9 mouse cellular contexts compared by ENCODE assay signal in the genomic region with DNA sequence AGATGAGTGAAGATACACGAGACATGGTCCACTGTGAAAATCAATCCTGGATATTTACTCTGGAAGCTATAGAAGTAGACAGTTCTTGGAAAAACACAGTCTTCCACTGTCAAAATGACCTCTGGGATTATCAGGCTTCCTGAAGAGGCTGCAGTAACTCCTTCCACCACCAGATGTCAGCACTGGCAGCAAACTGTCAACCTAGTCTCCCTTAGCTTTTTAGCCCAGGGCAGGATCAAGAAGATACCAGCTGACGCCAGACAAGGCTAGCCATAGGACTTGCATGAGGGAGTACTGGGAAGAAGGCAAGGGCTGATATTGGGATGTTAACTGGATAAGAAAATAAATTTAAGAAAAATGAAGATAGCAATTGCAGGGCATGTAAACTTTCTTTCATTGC. TPM values are rescaled to one million over a fixed set of nuclear protein-coding genes. Genes with fewer than 3 reads are reported as not detected.
DNase-seq lines count a peak whose midpoint lies in the region; ATAC-seq and TF ChIP-seq lines count a peak whose summit lies in the region.
"Had no signal": no experiment of that assay in that cellular context is flagged by ENCODE, and none has a peak within 500 bp of the region (broad histone marks: within the 10 kb centered on the region; RNA-seq: fewer than 3 reads in every experiment).

No protein-coding gene starts in this region.

- TF ChIP-seq EP300 in liver, embryonic 14.5 days (IDR thresholded peaks at IDR 0.05; ENCODE audit: low read depth): peak; percentile 11; the same call in 1 of the 2 replicates

- peaks cover 20% of the 10 kb centered on the region for H3K4me1 ChIP-seq in forebrain, embryonic 12.5 days
- no peaks in the 10 kb centered on the region for H3K4me1 ChIP-seq in intestine, embryonic 16.5 days (ENCODE audit: control insufficient read depth, insufficient read depth, low read length)
- H3K4me1 ChIP-seq in liver, embryonic 14.5 days (replicated peaks; ENCODE audit: control insufficient read depth in 2 of 2, insufficient read depth in 2 of 2, low read length in 1 of 2): peaks cover 30 to 32% of the 10 kb centered on the region in 2 experiments
- H3K4me1 ChIP-seq: lung, embryonic 15.5 days had no signal

- ATAC-seq in forebrain, embryonic 12.5 days (ENCODE audit: low FRiP score): peak; percentile 69
- ATAC-seq in intestine, embryonic 16.5 days: peak; percentile 65
- ATAC-seq in liver, embryonic 14.5 days (ENCODE audit: insufficient read depth): peak; percentile 48

- H3K9me3 ChIP-seq in forebrain, embryonic 12.5 days: no peaks in the 10 kb centered on the region
- H3K9me3 ChIP-seq in intestine, embryonic 16.5 days (ENCODE audit: control insufficient read depth, low read length): no peaks in the 10 kb centered on the region
- H3K9me3 ChIP-seq in liver, embryonic 14.5 days (ENCODE audit: control insufficient read depth, low read length): no peaks in the 10 kb centered on the region
- H3K9me3 ChIP-seq: lung, embryonic 15.5 days had no signal

- H3K36me3 ChIP-seq in forebrain, embryonic 12.5 days (replicated peaks): peaks cover 19% of the 10 kb centered on the region; the same call in 1 of the 2 replicates
- no peaks in the 10 kb centered on the region for H3K36me3 ChIP-seq in intestine, embryonic 16.5 days (ENCODE audit: control insufficient read depth, insufficient read depth, low read length)
- no peaks in the 10 kb centered on the region for H3K36me3 ChIP-seq in liver, embryonic 14.5 days (replicated peaks; ENCODE audit: control insufficient read depth, insufficient read depth, low read depth)
- H3K36me3 ChIP-seq: lung, embryonic 15.5 days had no signal

- H3K27me3 ChIP-seq in forebrain, embryonic 12.5 days: no peaks in the 10 kb centered on the region
- H3K27me3 ChIP-seq in intestine, embryonic 16.5 days (replicated peaks; ENCODE audit: control insufficient read depth, insufficient read depth, low read length): no peaks in the 10 kb centered on the region
- no peaks in the 10 kb centered on the region for H3K27me3 ChIP-seq in liver, embryonic 14.5 days (ENCODE audit: control insufficient read depth, insufficient read depth, low read length)
- H3K27me3 ChIP-seq: lung, embryonic 15.5 days had no signal

- peak; percentile 98 for TF ChIP-seq CTCF in liver, embryonic 14.5 days (IDR thresholded peaks at IDR 0.05; ENCODE audit: low read depth)

- DNase-seq in urinary bladder, postnatal 36 days (ENCODE audit: low spot score in 2 of 2): peak; percentile 18 to 37
- DNase-seq in urinary bladder, postnatal 10 days (ENCODE audit: low spot score): no peak
- peak; percentile 75 for DNase-seq in c-Kit-positive CD71-positive TER-119-positive erythroid progenitor cells, embryonic 14.5 days (ENCODE audit: low spot score)
- DNase-seq in liver, embryonic 14.5 days (ENCODE audit: low read depth in 3 of 3, low spot score in 3 of 3): peak; percentile 60 to 67 (median 64)
- peak; percentile 16 to 38 for DNase-seq in natural killer cell, adult 2 months (ENCODE audit: low spot score in 2 of 2)
- peak; percentile 26 for DNase-seq in thymus, postnatal 14 days

- no peak overlapping the region for H3K9ac ChIP-seq in forebrain, embryonic 12.5 days
- no peak overlapping the region for H3K9ac ChIP-seq in intestine, embryonic 16.5 days (ENCODE audit: low read depth, low read length)
- H3K9ac ChIP-seq in liver, embryonic 14.5 days (replicated peaks): no peak overlapping the region
- H3K9ac ChIP-seq: lung, embryonic 15.5 days had no signal

- no peak overlapping the region for H3K4me2 ChIP-seq in forebrain, embryonic 12.5 days
- H3K4me2 ChIP-seq in intestine, embryonic 16.5 days (ENCODE audit: low read depth, low read length): no peak overlapping the region
- no peak overlapping the region for H3K4me2 ChIP-seq in liver, embryonic 14.5 days (ENCODE audit: low read depth)
- H3K4me2 ChIP-seq: lung, embryonic 15.5 days had no signal

- H3K4me3 ChIP-seq in forebrain, embryonic 12.5 days (replicated peaks): no peak overlapping the region
- H3K4me3 ChIP-seq in intestine, embryonic 16.5 days (ENCODE audit: low read length): no peak overlapping the region
- H3K4me3 ChIP-seq in liver, embryonic 14.5 days (ENCODE audit: insufficient read depth in 1 of 2, low read depth in 2 of 2, low read length in 2 of 2): no peak overlapping the region
- H3K4me3 ChIP-seq: lung, embryonic 15.5 days had no signal

- no peak overlapping the region for H3K27ac ChIP-seq in forebrain, embryonic 12.5 days
- no peak overlapping the region for H3K27ac ChIP-seq in intestine, embryonic 16.5 days (ENCODE audit: low read length)
- H3K27ac ChIP-seq in liver, embryonic 14.5 days: no peak overlapping the region
- H3K27ac ChIP-seq: lung, embryonic 15.5 days had no signal

- WGBS in forebrain, embryonic 12.5 days: 14% methylated on average over 2 of the region's 2 CpGs
- WGBS in intestine, embryonic 16.5 days: 11% methylated on average over 2 of the region's 2 CpGs
- 4% methylated on average over 2 of the region's 2 CpGs for WGBS in liver, embryonic 14.5 days (ENCODE audit: insufficient replicate concordance)

RNA-seq across cellular contexts. Expression of gene Ackr1, which starts 6.0 kb away (rescaled TPM):
- polyA plus RNA-seq in forebrain, embryonic 12.5 days (2016; fragmentation: Nextera tagmentation; extraction: Ambion mirVana): 4.4 and 5.1 TPM in 2 replicates
- 1.4 and 2.3 TPM in 2 replicates for polyA plus RNA-seq in intestine, embryonic 16.5 days (2015; fragmentation: Nextera tagmentation; extraction: Ambion mirVana)
- 53.0 and 70.6 TPM in 2 replicates for polyA plus RNA-seq in liver, embryonic 14.5 days (2012; rRNA removed)
- 76.9 and 84.9 TPM in 2 replicates for polyA plus RNA-seq in liver, embryonic 14.5 days (2014; fragmentation: Nextera tagmentation; extraction: Ambion mirVana)

RNA-seq across cellular contexts. Expression of gene Aim2, which starts 11.1 kb away (rescaled TPM):
- polyA plus RNA-seq in forebrain, embryonic 12.5 days (2016; fragmentation: Nextera tagmentation; extraction: Ambion mirVana): 6.9 and 7.5 TPM in 2 replicates
- polyA plus RNA-seq in intestine, embryonic 16.5 days (2015; fragmentation: Nextera tagmentation; extraction: Ambion mirVana): 3.9 and 5.3 TPM in 2 replicates
- polyA plus RNA-seq in liver, embryonic 14.5 days (2012; rRNA removed): 3.2 and 4.4 TPM in 2 replicates
- polyA plus RNA-seq in liver, embryonic 14.5 days (2014; fragmentation: Nextera tagmentation; extraction: Ambion mirVana): 1.7 and 3.3 TPM in 2 replicates

RNA-seq across cellular contexts. Expression of gene Cadm3, which starts 28.0 kb away (rescaled TPM):
- 12.6 and 22.2 TPM in 2 replicates for polyA plus RNA-seq in forebrain, embryonic 12.5 days (2016; fragmentation: Nextera tagmentation; extraction: Ambion mirVana)
- 1.8 and 2.0 TPM in 2 replicates for polyA plus RNA-seq in intestine, embryonic 16.5 days (2015; fragmentation: Nextera tagmentation; extraction: Ambion mirVana)
- polyA plus RNA-seq in liver, embryonic 14.5 days (2012; rRNA removed): 0.42 and 0.44 TPM in 2 replicates
- 0.87 and 0.89 TPM in 2 replicates for polyA plus RNA-seq in liver, embryonic 14.5 days (2014; fragmentation: Nextera tagmentation; extraction: Ambion mirVana)
